ENCODE assay signal across 8 mouse cellular contexts in the genomic region with DNA sequence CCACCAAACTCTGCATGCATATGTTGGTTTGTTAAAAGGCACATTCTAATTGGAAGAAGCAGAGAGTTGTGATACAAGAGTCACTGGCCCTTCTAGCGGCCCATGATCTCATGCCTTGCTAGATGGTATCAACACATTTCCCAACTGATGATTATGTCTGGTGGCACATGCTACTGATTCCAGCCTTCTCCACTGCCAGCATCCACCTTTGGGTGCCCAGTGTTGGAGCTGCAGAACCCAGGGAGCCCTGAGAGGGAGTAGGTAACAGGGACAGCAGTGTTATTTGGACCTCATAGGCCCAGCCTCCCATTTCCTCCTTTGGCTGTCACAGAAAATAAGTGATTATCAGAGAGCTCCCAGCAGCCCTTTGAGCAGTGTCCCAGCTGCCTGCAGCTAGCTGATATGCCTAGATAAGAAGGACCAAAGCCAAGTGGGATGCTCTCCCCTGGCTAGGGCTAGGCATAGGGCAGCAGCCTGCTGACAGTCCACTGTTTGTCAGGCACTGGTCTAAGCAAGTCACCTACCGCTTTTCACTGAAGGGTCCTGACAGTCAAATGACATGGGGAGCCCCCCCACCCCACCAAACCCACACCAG. TPM values are rescaled to one million over a fixed set of nuclear protein-coding genes. Genes with fewer than 3 reads are reported as not detected.
DNase-seq lines count a peak whose midpoint lies in the region; ATAC-seq lines count a peak whose summit lies in the region.

No protein-coding gene starts in this region.

- intact Hi-C loops in gastrocnemius, postnatal 36 days (cut with DNase I) = no loop called here

- DNase-seq in embryo, embryonic 10 days (ENCODE audit: low spot score) = peak; percentile 35
- DNase-seq in embryo, embryonic 11 days = no peak
- DNase-seq in heart, adult 8-10 months (ENCODE audit: low spot score) = peak; percentile 36
- DNase-seq in kidney, postnatal 10 days = peak; percentile 51
- no peak for DNase-seq in cerebellum, postnatal 14 days
- DNase-seq in gastrocnemius, postnatal 36 days = no peak

- ATAC-seq in megakaryocyte-erythroid progenitor cell, adult 5-6 weeks (replicated peaks; ENCODE audit: low FRiP score, low TSS enrichment, poor library complexity, severe bottlenecking) = peak; percentile 90
- ATAC-seq in frontal cortex, adult (ENCODE audit: low TSS enrichment) = no peak

RNA-seq across cellular contexts. Expression of a gene that starts 44.7 kb away (rescaled TPM):
- total RNA-seq in heart, adult 8-10 months (2022) = 10 to 100 TPM; 20.2 to 24.5 (median 21.0) TPM
- 43.6 and 57.1 TPM in 2 replicates for total RNA-seq in megakaryocyte-erythroid progenitor cell, adult 5-6 weeks (2014; fragmentation: Nextera tagmentation)
- 11.3 and 15.2 TPM in 2 replicates for total RNA-seq in megakaryocyte-erythroid progenitor cell, adult 5-6 weeks (2017)
- 10 to 100 TPM; 25.2 to 27.4 TPM for total RNA-seq in gastrocnemius, postnatal 36 days (2021)

Comparison
In these comparisons a context has a peak if more than half of its experiments do, and no peak if none do; other contexts are left out.
1. DNase-seq: peak in embryo, embryonic 10 days (single experiment), heart, adult 8-10 months (single experiment) and kidney, postnatal 10 days (single experiment); none in embryo, embryonic 11 days (single experiment), cerebellum, postnatal 14 days (0 of 2) and gastrocnemius, postnatal 36 days (0 of 2).